In the genomic region with DNA sequence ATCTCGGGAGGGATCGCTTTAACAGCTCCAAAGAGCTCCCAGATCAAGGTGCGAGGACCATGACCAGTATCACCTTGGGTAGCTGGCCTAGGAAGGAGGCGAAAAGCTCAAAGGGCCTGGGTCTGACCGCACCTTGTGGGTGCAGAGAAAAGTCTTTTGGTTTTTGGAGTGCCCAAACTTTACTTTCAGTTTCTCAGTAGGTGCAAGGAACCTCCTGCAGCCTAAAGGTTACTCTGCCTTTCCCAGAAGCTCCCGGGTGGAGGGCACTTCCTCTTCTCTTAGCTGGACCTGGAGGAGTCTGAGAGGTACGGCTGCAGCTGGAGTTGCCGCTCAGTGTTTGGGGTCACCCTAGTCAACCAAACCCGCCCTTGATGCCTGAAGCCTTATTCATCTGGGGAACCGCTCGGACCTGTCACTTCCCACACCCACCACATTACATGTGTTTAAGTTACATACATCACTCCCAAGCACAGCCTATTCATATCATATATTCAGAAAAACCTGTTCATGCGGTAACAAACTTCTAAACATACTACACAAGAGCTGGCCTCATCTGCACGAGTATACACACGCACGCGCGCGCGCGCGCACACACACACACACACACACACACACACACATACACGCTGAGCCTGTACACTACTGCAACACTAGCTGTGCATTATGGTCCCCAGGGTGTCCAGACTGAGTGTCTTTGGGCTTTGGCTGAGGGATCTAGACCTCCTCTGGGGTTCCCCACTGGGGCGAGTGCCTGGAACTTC, we compare ENCODE assay signal across 8 mouse cellular contexts. TPM values are rescaled to one million over a fixed set of nuclear protein-coding genes. Genes with fewer than 3 reads are reported as not detected.
DNase-seq lines count a peak whose midpoint lies in the region; ATAC-seq and TF ChIP-seq lines count a peak whose summit lies in the region.

No protein-coding gene starts in this region.

- H3K4me1 ChIP-seq in embryonic facial prominence, embryonic 14.5 days (ENCODE audit: control insufficient read depth, insufficient read depth, low read length): peaks cover 8% of the 10 kb centered on the region; the same call in 1 of the 2 replicates
- H3K4me1 ChIP-seq in intestine, embryonic 14.5 days (replicated peaks; ENCODE audit: control insufficient read depth, insufficient read depth, low read length): peaks cover 16% of the 10 kb centered on the region
- peaks cover 67% of the 10 kb centered on the region for H3K4me1 ChIP-seq in megakaryocyte, embryonic 14.5 days

- H3K27me3 ChIP-seq in embryonic facial prominence, embryonic 14.5 days (replicated peaks; ENCODE audit: control insufficient read depth, insufficient read depth, low read length): peaks cover 100% of the 10 kb centered on the region
- H3K27me3 ChIP-seq in intestine, embryonic 14.5 days (replicated peaks; ENCODE audit: control insufficient read depth, insufficient read depth, low read length): peaks cover 96% of the 10 kb centered on the region
- peaks cover 94% of the 10 kb centered on the region for H3K27me3 ChIP-seq in megakaryocyte, embryonic 14.5 days (replicated peaks)

- whole genome bisulfite sequencing in embryonic facial prominence, embryonic 14.5 days: 4% methylated on average over 22 of the region's 23 CpGs
- WGBS in intestine, embryonic 14.5 days: 4% methylated on average over 23 of the region's 23 CpGs

- ATAC-seq in embryonic facial prominence, embryonic 14.5 days (ENCODE audit: low read depth): 0 out of 2 replicates have a peak, but pooled peaks have one; percentile 3
- ATAC-seq in intestine, embryonic 14.5 days (replicated peaks; ENCODE audit: low FRiP score, low TSS enrichment, low read depth): no peak
- ATAC-seq in frontal cortex, adult (ENCODE audit: low TSS enrichment): no peak

- no peak overlapping the region for H3K9ac ChIP-seq in embryonic facial prominence, embryonic 14.5 days (ENCODE audit: low read depth, low read length)
- no peak overlapping the region for H3K9ac ChIP-seq in intestine, embryonic 14.5 days (ENCODE audit: low read length)

- no peak for DNase-seq in left cerebral cortex, adult 2 months (ENCODE audit: extremely low spot score in 1 of 2, low spot score in 2 of 2)
- no peak for DNase-seq in left cerebral cortex, adult 18-20 months (ENCODE audit: low spot score in 2 of 2)
- no peak for DNase-seq in embryonic facial prominence, embryonic 14.5 days (ENCODE audit: low spot score)
- DNase-seq in intestine, embryonic 14.5 days (ENCODE audit: low spot score): no peak
- peak; percentile 26 for DNase-seq in thymus, postnatal 25 days
- no peak for DNase-seq in cerebellum, adult 11 months

- H3K36me3 ChIP-seq in embryonic facial prominence, embryonic 14.5 days (ENCODE audit: control insufficient read depth, insufficient read depth, low read length): no peaks in the 10 kb centered on the region
- H3K36me3 ChIP-seq in intestine, embryonic 14.5 days (ENCODE audit: control insufficient read depth, insufficient read depth, low read length): no peaks in the 10 kb centered on the region
- H3K36me3 ChIP-seq in megakaryocyte, embryonic 14.5 days (replicated peaks; ENCODE audit: low read length): no peaks in the 10 kb centered on the region

- peak overlapping the region; percentile 46 for H3K4me2 ChIP-seq in embryonic facial prominence, embryonic 14.5 days (ENCODE audit: low read depth, low read length)
- peak overlapping the region; percentile 43 for H3K4me2 ChIP-seq in intestine, embryonic 14.5 days (ENCODE audit: low read length)

- no peak overlapping the region for H3K27ac ChIP-seq in left cerebral cortex, adult 2 months
- no peak overlapping the region for H3K27ac ChIP-seq in embryonic facial prominence, embryonic 14.5 days (replicated peaks; ENCODE audit: low read depth, low read length)
- H3K27ac ChIP-seq in intestine, embryonic 14.5 days (ENCODE audit: low read depth): no peak overlapping the region

- peak overlapping the region; percentile 27; the same call in 1 of the 2 replicates for H3K4me3 ChIP-seq in left cerebral cortex, adult 2 months
- H3K4me3 ChIP-seq in embryonic facial prominence, embryonic 14.5 days (ENCODE audit: low read depth, low read length): peak overlapping the region; percentile 27
- peak overlapping the region; percentile 29 for H3K4me3 ChIP-seq in intestine, embryonic 14.5 days (ENCODE audit: low read depth, low read length)
- H3K4me3 ChIP-seq in megakaryocyte, embryonic 14.5 days (replicated peaks): peak overlapping the region; percentile 93

- no peaks in the 10 kb centered on the region for H3K9me3 ChIP-seq in embryonic facial prominence, embryonic 14.5 days (ENCODE audit: control insufficient read depth, low read length)
- H3K9me3 ChIP-seq in intestine, embryonic 14.5 days (ENCODE audit: control insufficient read depth, low read length): no peaks in the 10 kb centered on the region
- peaks cover 7% of the 10 kb centered on the region for H3K9me3 ChIP-seq in megakaryocyte, embryonic 14.5 days

- TF ChIP-seq CTCF in left cerebral cortex, adult 2 months (IDR thresholded peaks at IDR 0.05): no peak

- intact Hi-C loops in left cerebral cortex, adult 2 months (cut with DNase I): loop anchor here (2.0 kb wide), 1 partner anchor 51 kb away; a partner anchor contains a TSS

RNA-seq across cellular contexts. Expression of a gene that starts 49.9 kb away (rescaled TPM):
- 10 to 100 TPM; 47.0 to 52.3 TPM for total RNA-seq in left cerebral cortex, adult 2 months (2021)
- total RNA-seq in left cerebral cortex, adult 18-20 months (2021): 10 to 100 TPM; 51.7 to 53.7 TPM
- polyA plus RNA-seq in embryonic facial prominence, embryonic 14.5 days (2014; fragmentation: Nextera tagmentation; extraction: Ambion mirVana): 13.0 and 13.8 TPM in 2 replicates
- polyA plus RNA-seq in intestine, embryonic 14.5 days (2014; fragmentation: Nextera tagmentation; extraction: Ambion mirVana): 13.0 and 13.7 TPM in 2 replicates
- polyA plus RNA-seq in megakaryocyte, embryonic 14.5 days (2012; ENCODE audit: insufficient read depth, low replicate concordance): 7.5 and 13.0 TPM in 2 replicates

RNA-seq across cellular contexts. Expression of a gene that starts 50.1 kb away (rescaled TPM):
- 10 to 100 TPM; 10.9 to 14.1 TPM for total RNA-seq in left cerebral cortex, adult 2 months (2021)
- 10 to 100 TPM; 13.9 to 14.1 TPM for total RNA-seq in left cerebral cortex, adult 18-20 months (2021)
- 1.4 and 1.8 TPM in 2 replicates for polyA plus RNA-seq in embryonic facial prominence, embryonic 14.5 days (2014; fragmentation: Nextera tagmentation; extraction: Ambion mirVana)
- polyA plus RNA-seq in intestine, embryonic 14.5 days (2014; fragmentation: Nextera tagmentation; extraction: Ambion mirVana): not detected in 2 replicates
- not detected in 2 replicates for polyA plus RNA-seq in megakaryocyte, embryonic 14.5 days (2012; ENCODE audit: insufficient read depth, low replicate concordance)

Comparison
In these comparisons a context has a peak if more than half of its experiments do, and no peak if none do; other contexts are left out.
1. H3K4me3 ChIP-seq: peak in every context shown above with its lines; median percentile 93 in megakaryocyte, embryonic 14.5 days; 29 in intestine, embryonic 14.5 days; 27 in left cerebral cortex, adult 2 months; 27 in embryonic facial prominence, embryonic 14.5 days.